Mouse (Mus musculus): ENCODE data around the gene Dclk3.

- TF ChIP-seq CTCF (IDR thresholded peaks at IDR 0.05; ENCODE audit: borderline replicate concordance, extremely low read depth, insufficient read depth, insufficient read length) = no peak
- TF ChIP-seq POLR2A (IDR thresholded peaks at IDR 0.05; ENCODE audit: borderline replicate concordance, extremely low read depth, insufficient read depth, insufficient read length, poor library complexity, severe bottlenecking) = no peak
Measured at GRCm38 (mm10) chr9:111523871-111524270, 85.0 kb downstream of the Dclk3 start.

Data from brain, embryonic 14.5 days (tissue).